Mouse (Mus musculus): ENCODE results near the gene Pgap3. TPM values are rescaled to one million over a fixed set of nuclear protein-coding genes. Genes with fewer than 3 reads are reported as not detected.

Gene Pgap3
- polyA plus RNA-seq, 1 experiment from 2014 or later = 18.0 TPM

GRCm38 (mm10) chr11:98397946-98398345 is 2.3 kb downstream of the Pgap3 start:
- Histone ChIP-seq H3K36me3 (ENCODE audit: control insufficient read depth, insufficient read depth) (no peaks in the 10 kb centered on the region), H3K4me2 (ENCODE audit: low read depth, low read length) (no peak overlapping the region), H3K27ac (ENCODE audit: low read length) (no peak overlapping the region), H3K4me1 (ENCODE audit: control insufficient read depth, insufficient read depth, low read length) (peaks cover 36% of the 10 kb centered on the region), H3K27me3 (ENCODE audit: control insufficient read depth, insufficient read depth, low read length) (no peaks in the 10 kb centered on the region), H3K4me3 (ENCODE audit: low read length) (no peak overlapping the region), H3K9me3 (replicated peaks; ENCODE audit: control insufficient read depth, low read length) (no peaks in the 10 kb centered on the region), H3K9ac (ENCODE audit: low read length) (no peak overlapping the region)
- no peak for ATAC-seq (replicated peaks; ENCODE audit: extremely low read depth, insufficient read depth, low FRiP score)
- 89% methylated on average over 7 of the region's 7 CpGs for WGBS

GRCm38 (mm10) chr11:98395041-98395440 is 5.2 kb downstream of the Pgap3 start:
- H3K4me1 ChIP-seq (ENCODE audit: control insufficient read depth, insufficient read depth, low read length) = peaks cover 46% of the 10 kb centered on the region
- ATAC-seq (replicated peaks; ENCODE audit: extremely low read depth, insufficient read depth, low FRiP score) = peak; percentile 42
- no peaks in the 10 kb centered on the region for H3K36me3 ChIP-seq (ENCODE audit: control insufficient read depth, insufficient read depth)
- no peaks in the 10 kb centered on the region; the same call in 1 of the 2 replicates for H3K27me3 ChIP-seq (ENCODE audit: control insufficient read depth, insufficient read depth, low read length)
- H3K27ac ChIP-seq (ENCODE audit: low read length) = peak overlapping the region; percentile 96
- H3K9ac ChIP-seq (ENCODE audit: low read length) = peak overlapping the region; percentile 45
- no peak overlapping the region; the same call in 1 of the 2 replicates for H3K4me2 ChIP-seq (ENCODE audit: low read depth, low read length)
- WGBS = 16% methylated on average over 4 of the region's 4 CpGs
- H3K4me3 ChIP-seq (ENCODE audit: low read length) = no peak overlapping the region
- H3K9me3 ChIP-seq (replicated peaks; ENCODE audit: control insufficient read depth, low read length) = no peaks in the 10 kb centered on the region

DNA sequence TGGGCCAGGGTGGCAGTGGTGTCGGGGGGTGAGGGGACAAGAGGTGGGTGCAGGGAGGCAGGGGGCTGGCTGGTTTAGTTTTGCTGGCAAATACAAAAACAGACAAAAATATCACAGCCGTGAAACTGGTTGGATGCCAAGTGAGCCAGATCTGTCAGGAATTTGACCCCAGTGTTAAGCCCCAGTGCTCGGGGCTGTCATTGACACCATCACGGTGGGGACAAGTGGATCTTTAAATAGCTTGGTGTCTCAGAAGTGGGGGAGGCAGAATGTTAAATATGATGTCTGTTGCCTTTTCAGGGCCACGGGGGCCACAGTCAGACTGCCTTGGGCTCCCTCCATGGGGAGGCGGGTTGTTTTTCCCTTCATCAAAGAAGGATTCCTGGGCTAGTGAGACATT is 6.0 kb downstream of the Pgap3 start:
- no peaks in the 10 kb centered on the region for H3K36me3 ChIP-seq (ENCODE audit: control insufficient read depth, insufficient read depth)
- peaks cover 46% of the 10 kb centered on the region for H3K4me1 ChIP-seq (ENCODE audit: control insufficient read depth, insufficient read depth, low read length)
- H3K9ac ChIP-seq (ENCODE audit: low read length) = peak overlapping the region; percentile 57
- H3K4me2 ChIP-seq (ENCODE audit: low read depth, low read length) = peak overlapping the region; percentile 43
- no peaks in the 10 kb centered on the region; the same call in 1 of the 2 replicates for H3K27me3 ChIP-seq (ENCODE audit: control insufficient read depth, insufficient read depth, low read length)
- peak; percentile 63 for ATAC-seq (replicated peaks; ENCODE audit: extremely low read depth, insufficient read depth, low FRiP score)
- 15% methylated on average over 6 of the region's 6 CpGs for WGBS
- H3K9me3 ChIP-seq (replicated peaks; ENCODE audit: control insufficient read depth, low read length) = no peaks in the 10 kb centered on the region
- H3K4me3 ChIP-seq (ENCODE audit: low read length) = no peak overlapping the region
- peak overlapping the region; percentile 96 for H3K27ac ChIP-seq (ENCODE audit: low read length)

DNA sequence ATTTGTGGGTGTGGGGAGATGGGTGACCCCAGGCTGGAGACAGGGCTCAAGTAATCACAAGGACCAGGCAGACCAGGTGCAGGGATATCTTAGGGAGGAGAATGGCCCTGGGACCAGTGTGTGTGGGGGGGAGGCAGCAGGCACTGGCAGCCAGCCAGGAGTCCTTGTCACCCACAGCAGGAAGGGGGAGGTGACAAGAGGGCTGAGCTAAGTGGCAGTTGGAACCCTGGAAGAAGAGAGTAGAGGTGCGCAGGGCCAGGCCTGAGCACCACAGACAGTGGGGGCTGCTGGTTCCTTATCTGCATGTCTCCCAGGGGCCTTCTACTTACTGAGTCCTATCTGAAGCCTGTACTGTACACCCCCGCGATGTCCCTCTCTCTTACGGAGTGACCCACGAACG is 7.0 kb downstream of the Pgap3 start:
- H3K36me3 ChIP-seq (ENCODE audit: control insufficient read depth, insufficient read depth) = no peaks in the 10 kb centered on the region
- H3K4me2 ChIP-seq (ENCODE audit: low read depth, low read length) = peak overlapping the region; percentile 43
- ATAC-seq (replicated peaks; ENCODE audit: extremely low read depth, insufficient read depth, low FRiP score) = peak; percentile 69
- WGBS = 13% methylated on average over 6 of the region's 6 CpGs
- H3K27me3 ChIP-seq (ENCODE audit: control insufficient read depth, insufficient read depth, low read length) = no peaks in the 10 kb centered on the region; the same call in 1 of the 2 replicates
- H3K9ac ChIP-seq (ENCODE audit: low read length) = peak overlapping the region; percentile 57
- H3K27ac ChIP-seq (ENCODE audit: low read length) = peak overlapping the region; percentile 96
- no peaks in the 10 kb centered on the region for H3K9me3 ChIP-seq (replicated peaks; ENCODE audit: control insufficient read depth, low read length)
- peaks cover 49% of the 10 kb centered on the region for H3K4me1 ChIP-seq (ENCODE audit: control insufficient read depth, insufficient read depth, low read length)
- H3K4me3 ChIP-seq (ENCODE audit: low read length) = no peak overlapping the region; the same call in 1 of the 2 replicates

- Histone ChIP-seq H3K9me3 (replicated peaks; ENCODE audit: control insufficient read depth, low read length) (no peaks in the 10 kb centered on the region), H3K9ac (ENCODE audit: low read length) (peak overlapping the region; percentile 57), H3K4me3 (ENCODE audit: low read length) (no peak overlapping the region), H3K36me3 (ENCODE audit: control insufficient read depth, insufficient read depth) (no peaks in the 10 kb centered on the region), H3K4me2 (ENCODE audit: low read depth, low read length) (peak overlapping the region; percentile 43; the same call in 1 of the 2 replicates), H3K27ac (ENCODE audit: low read length) (peak overlapping the region; percentile 96), H3K27me3 (ENCODE audit: control insufficient read depth, insufficient read depth, low read length) (no peaks in the 10 kb centered on the region; the same call in 1 of the 2 replicates), H3K4me1 (ENCODE audit: control insufficient read depth, insufficient read depth, low read length) (peaks cover 54% of the 10 kb centered on the region)
- ATAC-seq (replicated peaks; ENCODE audit: extremely low read depth, insufficient read depth, low FRiP score) = peak; percentile 34
- 29% methylated on average over 4 of the region's 4 CpGs for WGBS
Measured at GRCm38 (mm10) chr11:98392645-98393044, 7.6 kb downstream of the Pgap3 start.

GRCm38 (mm10) chr11:98392034-98392433 is 8.3 kb downstream of the Pgap3 start:
- ATAC-seq (replicated peaks; ENCODE audit: extremely low read depth, insufficient read depth, low FRiP score) = no peak
- H3K27ac ChIP-seq (ENCODE audit: low read length) = peak overlapping the region; percentile 96
- H3K36me3 ChIP-seq (ENCODE audit: control insufficient read depth, insufficient read depth) = no peaks in the 10 kb centered on the region
- WGBS = 23% methylated on average over 7 of the region's 8 CpGs
- peak overlapping the region; percentile 44 for H3K9ac ChIP-seq (ENCODE audit: low read length)
- H3K4me3 ChIP-seq (ENCODE audit: low read length) = no peak overlapping the region
- H3K4me2 ChIP-seq (ENCODE audit: low read depth, low read length) = no peak overlapping the region
- H3K27me3 ChIP-seq (ENCODE audit: control insufficient read depth, insufficient read depth, low read length) = peaks cover 3% of the 10 kb centered on the region; the same call in 1 of the 2 replicates
- peaks cover 55% of the 10 kb centered on the region for H3K4me1 ChIP-seq (ENCODE audit: control insufficient read depth, insufficient read depth, low read length)
- no peaks in the 10 kb centered on the region for H3K9me3 ChIP-seq (replicated peaks; ENCODE audit: control insufficient read depth, low read length)

DNA sequence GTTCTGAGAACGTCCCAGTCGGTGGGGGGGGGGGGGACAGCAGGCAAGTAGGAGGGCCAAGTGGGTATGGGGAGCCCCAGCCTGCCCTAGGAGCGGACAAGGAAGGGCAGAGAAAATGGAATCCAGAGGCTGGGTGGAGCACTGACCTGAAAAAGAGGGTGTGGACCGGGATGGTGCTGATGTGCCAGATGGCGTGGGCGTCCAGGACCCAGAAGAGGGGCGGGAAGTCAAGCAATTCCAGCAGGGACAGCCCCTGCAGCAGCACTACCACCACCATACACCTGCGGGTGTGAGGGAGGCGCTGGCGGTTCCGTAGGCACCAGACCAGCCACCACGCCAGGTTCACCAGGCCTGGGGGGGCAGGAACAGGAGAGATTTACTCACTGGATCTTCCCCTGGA is 10.1 kb downstream of the Pgap3 start:
- no peak overlapping the region for H3K27ac ChIP-seq (ENCODE audit: low read length)
- peaks cover 9% of the 10 kb centered on the region; the same call in 1 of the 2 replicates for H3K27me3 ChIP-seq (ENCODE audit: control insufficient read depth, insufficient read depth, low read length)
- no peak overlapping the region; the same call in 1 of the 2 replicates for H3K9ac ChIP-seq (ENCODE audit: low read length)
- H3K4me3 ChIP-seq (ENCODE audit: low read length) = no peak overlapping the region
- no peak for ATAC-seq (replicated peaks; ENCODE audit: extremely low read depth, insufficient read depth, low FRiP score)
- H3K4me1 ChIP-seq (ENCODE audit: control insufficient read depth, insufficient read depth, low read length) = peaks cover 63% of the 10 kb centered on the region
- H3K36me3 ChIP-seq (ENCODE audit: control insufficient read depth, insufficient read depth) = no peaks in the 10 kb centered on the region
- no peaks in the 10 kb centered on the region for H3K9me3 ChIP-seq (replicated peaks; ENCODE audit: control insufficient read depth, low read length)
- H3K4me2 ChIP-seq (ENCODE audit: low read depth, low read length) = no peak overlapping the region
- 81% methylated on average over 12 of the region's 12 CpGs for WGBS

- Histone ChIP-seq H3K9me3 (replicated peaks; ENCODE audit: control insufficient read depth, low read length) (no peaks in the 10 kb centered on the region), H3K27ac (ENCODE audit: low read length) (no peak overlapping the region), H3K36me3 (ENCODE audit: control insufficient read depth, insufficient read depth) (no peaks in the 10 kb centered on the region), H3K4me1 (ENCODE audit: control insufficient read depth, insufficient read depth, low read length) (peaks cover 62% of the 10 kb centered on the region), H3K9ac (ENCODE audit: low read length) (peak overlapping the region; percentile 8; the same call in 1 of the 2 replicates), H3K27me3 (ENCODE audit: control insufficient read depth, insufficient read depth, low read length) (peaks cover 9% of the 10 kb centered on the region; the same call in 1 of the 2 replicates), H3K4me2 (ENCODE audit: low read depth, low read length) (no peak overlapping the region), H3K4me3 (ENCODE audit: low read length) (no peak overlapping the region)
- no peak for ATAC-seq (replicated peaks; ENCODE audit: extremely low read depth, insufficient read depth, low FRiP score)
- WGBS = 26% methylated on average over 9 of the region's 9 CpGs
Measured at GRCm38 (mm10) chr11:98389221-98389780, 11.0 kb downstream of the Pgap3 start.

DNA sequence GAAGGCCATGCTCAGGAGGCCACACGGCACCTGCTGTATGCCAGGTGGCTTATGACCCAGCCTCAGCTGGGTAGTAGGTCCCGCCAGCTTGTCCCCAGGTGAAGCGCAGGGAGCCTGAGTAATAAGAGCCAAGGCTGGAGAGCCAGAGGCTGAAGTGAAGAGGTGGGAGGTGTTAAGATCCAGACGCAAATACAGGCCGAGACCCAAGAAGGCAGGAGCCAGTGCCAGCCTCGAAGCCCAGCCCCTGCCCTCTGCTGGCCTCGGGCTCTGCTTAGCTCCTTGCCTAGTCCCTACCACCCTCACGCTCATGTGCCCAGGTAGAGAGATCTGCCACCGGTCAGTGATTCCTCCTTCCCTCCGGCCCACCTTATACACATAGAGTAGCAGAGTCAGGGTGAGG is 12.0 kb downstream of the Pgap3 start:
- H3K4me1 ChIP-seq (ENCODE audit: control insufficient read depth, insufficient read depth, low read length) = peaks cover 53% of the 10 kb centered on the region
- no peak overlapping the region; the same call in 1 of the 2 replicates for H3K9ac ChIP-seq (ENCODE audit: low read length)
- H3K36me3 ChIP-seq (ENCODE audit: control insufficient read depth, insufficient read depth) = no peaks in the 10 kb centered on the region
- no peak overlapping the region for H3K27ac ChIP-seq (ENCODE audit: low read length)
- peaks cover 9% of the 10 kb centered on the region; the same call in 1 of the 2 replicates for H3K27me3 ChIP-seq (ENCODE audit: control insufficient read depth, insufficient read depth, low read length)
- no peak overlapping the region for H3K4me2 ChIP-seq (ENCODE audit: low read depth, low read length)
- ATAC-seq (replicated peaks; ENCODE audit: extremely low read depth, insufficient read depth, low FRiP score) = no peak
- WGBS = 65% methylated on average over 10 of the region's 10 CpGs
- no peaks in the 10 kb centered on the region for H3K9me3 ChIP-seq (replicated peaks; ENCODE audit: control insufficient read depth, low read length)
- H3K4me3 ChIP-seq (ENCODE audit: low read length) = no peak overlapping the region
